Mouse (Mus musculus): ENCODE measurements at regions not wholly inside any gene's neighbourhood (a gene's known extent, or its start where the extent isn't known, plus 50 kb on each side); places are given as distances from the start of the nearest gene placed in this dataset.

DNA sequence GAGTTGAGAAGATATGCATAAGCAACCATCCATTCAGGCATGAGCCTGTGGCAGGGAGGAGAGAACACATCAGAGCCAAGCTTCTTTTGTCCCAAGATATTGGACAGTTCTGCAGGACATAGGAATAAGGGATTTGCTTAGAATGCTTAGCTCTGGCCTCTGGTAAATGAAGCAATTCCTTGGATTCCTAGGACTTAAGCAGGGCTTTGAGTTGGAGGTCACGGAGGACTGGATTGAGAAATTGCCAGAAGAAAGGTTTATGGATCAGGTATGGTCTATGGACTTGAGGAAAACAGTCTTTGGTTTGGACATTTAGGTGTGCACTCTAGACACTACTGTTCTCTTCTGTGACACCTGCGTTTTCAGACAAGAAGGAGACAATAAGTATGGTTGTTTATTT is 338.4 kb downstream of the Epha4 start:
- no peak for TF ChIP-seq CTCF (IDR thresholded peaks at IDR 0.05; ENCODE audit: insufficient read depth, low read depth, low read length)
- no peak for TF ChIP-seq POLR2A (IDR thresholded peaks at IDR 0.05; ENCODE audit: insufficient read depth, low read depth, low read length)

All from olfactory bulb, adult 2 months (tissue).